Mouse (Mus musculus) E14TG2a.4 (cell line): Measurements from ENCODE around the gene Tlcd1.

Source experiments
- H3K27me3 ChIP-seq: 2 replicates; pipeline ENCODE4 v1.6.1; 2014; ENCODE audit warnings: low read length, control low read depth; ENCODE audit not compliant: insufficient read depth
- H3K36me3 ChIP-seq: 2 replicates; pipeline ENCODE4 v1.6.1; 2014; ENCODE audit warnings: low read length, control low read depth; ENCODE audit not compliant: insufficient read depth
- H3K4me1 ChIP-seq: replicated peaks from 2 replicates; pipeline ENCODE4 v1.6.1; 2014; ENCODE audit warnings: low read depth, low read length, control low read depth
- H3K4me3 ChIP-seq: replicated peaks from 2 replicates; pipeline ENCODE4 v1.5.1; 2014; ENCODE audit warnings: mild to moderate bottlenecking, low read length
- H3K9me3 ChIP-seq: 2 replicates; pipeline ENCODE4 v1.6.1; 2014; ENCODE audit warnings: low read length, control low read depth
- CTCF ChIP-seq: conservative IDR thresholded peaks from 2 replicates; pipeline ENCODE4 v1.5.1; 2014; ENCODE audit warnings: low read length
- NANOG ChIP-seq: IDR thresholded peaks from 2 replicates; pipeline ENCODE4 v1.6.1; 2014; ENCODE audit warnings: borderline replicate concordance, low read length, mixed read lengths
- POU5F1 ChIP-seq: IDR thresholded peaks from 2 replicates; pipeline ENCODE4 v1.6.1; 2014; ENCODE audit warnings: low read length, borderline replicate concordance

Tlcd1 gene

DNA sequence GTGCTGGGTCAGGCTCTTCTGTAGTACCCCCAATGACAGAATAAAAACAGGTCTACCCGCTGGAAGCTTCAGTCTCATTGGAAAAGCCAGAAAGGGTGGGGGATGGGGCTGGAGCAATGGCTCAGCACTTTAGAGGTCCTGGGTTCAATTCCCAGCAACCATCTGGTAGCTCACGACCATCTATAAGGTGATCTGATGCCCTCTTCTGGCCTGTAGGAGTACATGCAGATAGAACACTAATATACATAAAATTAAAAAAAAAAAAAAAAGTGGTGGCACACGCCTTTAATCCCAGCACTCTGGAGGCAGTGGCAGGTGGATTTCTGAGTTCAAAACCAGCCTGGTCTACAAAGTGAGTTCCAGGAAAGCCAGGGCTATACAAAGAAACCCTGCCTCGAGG, 5.2 kb upstream of the Tlcd1 start:
- Histone ChIP-seq H3K27me3 (no peaks in the 10 kb centered on the region), H3K4me3 (peak overlapping the region; percentile 69), H3K9me3 (no peaks in the 10 kb centered on the region), H3K4me1 (peaks cover 89% of the 10 kb centered on the region), H3K36me3 (peaks cover 25% of the 10 kb centered on the region)
- peak; percentile 30 for TF ChIP-seq CTCF
- no peak for TF ChIP-seq NANOG

DNA sequence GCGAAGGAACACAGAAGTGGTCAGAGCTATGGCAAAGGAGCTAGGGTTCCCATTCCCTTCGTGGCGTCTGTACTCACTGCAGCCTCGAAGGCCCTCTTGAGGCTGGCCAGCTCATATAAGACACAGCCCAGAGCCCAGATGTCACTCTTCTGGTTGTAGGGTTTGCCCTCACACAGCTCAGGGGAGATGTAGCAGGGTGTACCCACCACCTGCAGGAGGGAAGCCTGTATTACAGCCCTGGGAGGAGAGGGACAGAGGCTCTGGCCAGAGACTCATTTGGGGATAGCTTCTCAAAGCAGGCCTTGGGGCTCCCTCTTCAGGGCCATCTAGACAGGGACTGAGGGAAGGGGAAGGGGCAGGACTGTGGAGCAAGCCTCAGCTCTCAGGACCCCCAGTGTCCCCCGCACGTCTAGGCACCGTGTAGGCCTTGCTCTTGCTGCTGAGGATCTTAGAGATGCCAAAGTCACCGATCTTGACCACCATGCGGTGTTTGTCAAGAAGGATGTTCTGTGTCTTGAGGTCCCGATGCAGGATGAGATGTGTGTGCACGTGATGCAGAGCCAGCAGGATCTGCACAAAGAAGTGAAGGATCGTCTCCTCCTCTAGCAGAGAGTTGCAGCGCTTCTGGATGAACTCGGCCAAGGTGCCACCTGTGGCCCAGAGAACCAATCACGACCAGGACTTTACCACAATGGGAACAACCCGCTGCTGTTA, 4.3 kb upstream of the Tlcd1 start:
- Histone ChIP-seq H3K36me3 (peaks cover 24% of the 10 kb centered on the region), H3K9me3 (no peaks in the 10 kb centered on the region), H3K27me3 (no peaks in the 10 kb centered on the region), H3K4me3 (peak overlapping the region; percentile 35), H3K4me1 (peaks cover 86% of the 10 kb centered on the region)
- TF ChIP-seq NANOG, result no peak
- peak; percentile 28 for TF ChIP-seq CTCF
- no peak for TF ChIP-seq POU5F1

DNA sequence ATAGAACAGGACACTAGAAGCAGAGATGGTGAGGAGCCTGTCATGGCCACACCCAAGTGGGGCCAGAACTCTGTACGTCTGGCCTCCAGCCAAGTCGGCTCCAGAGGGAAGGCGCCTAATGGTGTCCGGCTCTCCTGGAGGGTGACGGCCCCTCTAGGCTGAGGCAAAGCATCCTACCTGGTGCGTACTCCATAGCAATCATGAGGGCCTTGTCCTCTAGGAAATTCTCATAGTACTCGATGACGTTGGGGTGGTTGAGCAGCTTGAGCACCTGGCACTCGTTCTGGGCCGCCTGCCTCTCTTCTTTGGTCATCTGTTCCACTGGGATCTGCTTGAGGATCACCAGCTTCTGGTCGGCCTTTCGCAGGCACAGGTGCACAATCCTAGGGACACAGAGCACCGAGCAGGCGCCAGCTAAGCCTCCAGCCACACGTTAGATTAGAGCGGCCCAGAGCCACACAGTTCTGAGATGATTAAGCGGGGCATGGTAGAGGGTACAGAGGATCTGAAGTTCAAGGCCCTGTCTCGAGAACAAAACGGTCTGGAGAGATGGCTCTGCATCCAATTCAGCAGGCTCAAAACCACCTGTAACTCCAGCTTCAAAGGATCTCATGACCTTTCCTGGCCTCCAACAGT, 3.6 kb upstream of the Tlcd1 start:
- Histone ChIP-seq H3K4me3 (peak overlapping the region; percentile 35), H3K36me3 (peaks cover 17% of the 10 kb centered on the region), H3K9me3 (no peaks in the 10 kb centered on the region), H3K4me1 (peaks cover 85% of the 10 kb centered on the region), H3K27me3 (no peaks in the 10 kb centered on the region)
- no peak for TF ChIP-seq NANOG
- TF ChIP-seq POU5F1, result no peak
- TF ChIP-seq CTCF, result no peak

DNA sequence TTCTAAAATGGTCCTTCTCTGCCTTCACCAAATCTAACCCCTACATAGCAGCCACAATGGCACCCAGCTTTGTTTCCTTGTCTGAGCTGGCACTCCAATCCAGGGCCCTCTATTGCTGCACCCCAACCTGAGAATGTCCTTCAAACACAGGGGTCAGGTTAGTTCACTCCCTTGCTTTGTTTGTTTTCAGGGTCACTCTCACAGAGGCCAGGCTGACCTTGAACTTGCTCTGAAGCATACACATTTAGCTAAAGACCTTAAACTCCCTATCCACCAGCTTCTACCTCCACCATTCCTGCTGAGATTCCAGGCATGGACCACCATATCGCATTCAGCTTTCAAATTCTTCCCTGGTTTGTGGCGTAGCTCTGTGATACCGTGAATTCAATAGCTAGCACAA, 2.0 kb upstream of the Tlcd1 start:
- Histone ChIP-seq H3K36me3 (peaks cover 19% of the 10 kb centered on the region), H3K27me3 (no peaks in the 10 kb centered on the region), H3K4me1 (peaks cover 69% of the 10 kb centered on the region), H3K4me3 (no peak overlapping the region), H3K9me3 (no peaks in the 10 kb centered on the region)
- TF ChIP-seq POU5F1 (no peak), NANOG (no peak), CTCF (no peak)

DNA sequence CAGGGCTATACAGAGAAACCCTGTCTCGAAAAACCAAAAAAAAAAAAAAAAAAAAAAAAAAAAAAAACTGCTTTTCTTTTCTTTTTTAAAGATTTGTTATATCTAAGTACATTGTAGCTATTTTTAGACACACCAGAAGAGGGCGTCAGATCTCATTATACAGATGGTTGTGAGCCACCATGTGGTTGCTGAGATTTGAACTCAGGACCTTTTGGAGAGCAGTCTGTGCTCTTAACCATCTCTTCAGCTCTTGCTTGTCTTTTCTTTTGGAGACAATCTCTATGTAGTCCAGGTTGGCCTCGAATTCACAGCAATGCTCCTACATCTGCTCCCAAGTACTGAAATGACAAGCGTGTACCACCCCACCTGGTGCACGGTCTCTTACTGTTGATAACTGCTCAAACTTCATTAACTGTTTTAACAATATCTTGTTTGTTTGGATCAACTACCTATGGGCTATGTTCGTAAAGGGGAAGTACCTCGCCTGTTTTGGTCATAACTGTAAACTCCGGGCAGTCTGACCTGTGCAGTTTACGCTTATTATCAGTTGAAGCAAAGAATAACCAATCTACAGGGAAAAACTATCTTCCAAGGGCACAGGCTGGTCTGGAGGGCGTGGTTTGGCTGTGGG, 625 bp upstream of the Tlcd1 start:
- Histone ChIP-seq H3K27me3 (no peaks in the 10 kb centered on the region), H3K4me3 (peak overlapping the region; percentile 99), H3K9me3 (no peaks in the 10 kb centered on the region), H3K4me1 (peaks cover 70% of the 10 kb centered on the region), H3K36me3 (peaks cover 33% of the 10 kb centered on the region)
- TF ChIP-seq POU5F1, result no peak
- 0 out of 2 replicates have a peak, but pooled peaks have one; percentile 6 for TF ChIP-seq CTCF
- no peak for TF ChIP-seq NANOG

DNA sequence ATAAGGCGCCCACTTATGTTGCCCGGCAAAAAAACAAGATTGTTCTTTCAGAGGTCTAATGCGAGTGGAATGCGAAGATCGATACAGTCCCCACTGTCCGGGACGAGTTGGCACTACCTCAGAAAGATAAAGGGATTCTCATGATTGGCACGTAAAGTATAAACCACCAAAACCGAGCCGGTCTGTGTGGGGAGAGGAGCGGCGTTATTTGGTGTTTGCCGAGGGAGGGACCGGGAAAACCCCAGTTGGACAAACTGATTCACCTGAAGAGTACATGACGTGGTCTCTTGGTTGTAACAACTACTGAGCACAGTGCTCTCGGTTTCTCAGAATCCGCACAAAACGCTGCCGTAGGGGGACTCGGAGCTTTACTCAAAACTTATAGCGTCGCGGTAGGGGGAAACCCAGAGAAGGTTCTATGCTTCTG, 407 bp downstream of the Tlcd1 start:
- peaks cover 71% of the 10 kb centered on the region for H3K4me1 ChIP-seq
- TF ChIP-seq POU5F1 (no peak), NANOG (no peak), CTCF (no peak)
- peak overlapping the region; percentile 99 for H3K4me3 ChIP-seq
- H3K27me3 ChIP-seq, result no peaks in the 10 kb centered on the region
- H3K36me3 ChIP-seq, result peaks cover 41% of the 10 kb centered on the region
- no peaks in the 10 kb centered on the region for H3K9me3 ChIP-seq

DNA sequence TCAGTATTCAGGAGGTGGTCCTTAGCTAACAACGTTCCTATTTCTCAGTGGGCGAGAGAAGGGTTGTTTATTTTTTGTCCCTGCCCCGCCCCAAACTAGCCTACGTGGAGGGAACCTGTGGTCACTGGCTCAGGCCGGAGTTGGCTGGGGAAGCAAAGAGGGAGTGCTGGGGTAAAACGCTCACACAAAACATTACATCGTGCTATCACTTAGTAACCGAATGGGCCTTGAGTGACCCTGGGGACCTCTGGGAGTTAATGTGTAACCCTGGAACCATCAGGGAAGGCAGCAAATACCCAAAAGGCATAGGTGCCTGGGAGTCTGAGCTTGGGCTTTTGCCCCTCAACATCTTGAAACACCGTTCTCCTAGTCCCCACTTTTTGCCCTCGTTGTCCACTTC, 926 bp downstream of the Tlcd1 start:
- peaks cover 67% of the 10 kb centered on the region for H3K4me1 ChIP-seq
- peak overlapping the region; percentile 99 for H3K4me3 ChIP-seq
- no peaks in the 10 kb centered on the region for H3K27me3 ChIP-seq
- peaks cover 41% of the 10 kb centered on the region for H3K36me3 ChIP-seq
- no peaks in the 10 kb centered on the region for H3K9me3 ChIP-seq
- no peak for TF ChIP-seq CTCF

DNA sequence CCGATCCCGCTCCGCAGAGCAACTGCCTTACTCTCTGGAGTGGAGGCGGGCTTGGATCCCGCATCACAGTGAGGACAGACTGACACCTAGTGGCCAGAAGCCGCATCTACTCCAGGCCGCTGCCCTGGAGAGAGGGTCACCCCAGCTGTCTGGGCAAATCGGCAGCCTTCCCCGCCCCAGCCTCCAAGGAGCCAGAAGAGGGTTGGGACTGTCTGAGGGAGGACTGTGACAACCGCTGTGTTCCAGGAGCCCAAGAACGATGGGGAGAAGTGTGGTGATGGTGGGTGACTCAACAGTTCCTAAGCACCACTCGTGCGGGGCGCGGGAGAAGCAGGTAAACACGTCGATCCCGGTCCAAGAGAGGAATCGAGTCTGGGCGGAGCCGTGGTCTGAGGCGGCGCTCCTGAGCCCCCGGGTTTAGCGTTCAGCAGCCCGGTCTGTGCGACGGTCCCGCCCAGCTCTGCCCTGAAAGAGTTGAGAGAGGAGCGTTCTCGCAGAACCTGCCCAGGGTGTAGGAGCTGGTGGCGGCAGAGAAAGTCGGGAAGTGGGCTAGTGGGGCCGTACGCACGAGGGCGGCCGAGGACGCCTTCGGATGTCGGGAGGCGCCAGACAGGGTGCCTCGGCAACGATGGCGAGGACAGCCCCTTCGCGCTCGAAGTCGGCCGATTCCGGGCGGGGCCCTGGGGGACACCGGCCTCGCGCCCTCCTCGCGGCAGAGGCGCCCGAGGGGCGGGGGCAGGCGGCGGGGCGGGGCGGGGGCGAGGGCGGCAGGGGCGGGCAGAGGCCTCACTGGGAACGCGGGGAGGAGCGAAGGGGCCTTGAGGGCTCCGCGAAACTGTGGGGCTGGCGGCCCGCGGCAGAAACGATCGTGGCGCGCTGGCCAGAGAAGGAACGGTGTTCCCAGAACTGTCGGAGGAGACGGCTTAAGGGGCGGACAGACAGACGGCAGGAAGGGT, 1.7 kb downstream of the Tlcd1 start:
- H3K4me3 ChIP-seq, result peak overlapping the region; percentile 99
- H3K27me3 ChIP-seq, result no peaks in the 10 kb centered on the region
- no peaks in the 10 kb centered on the region for H3K9me3 ChIP-seq
- TF ChIP-seq CTCF, result peak; percentile 95
- TF ChIP-seq POU5F1, result no peak
- H3K4me1 ChIP-seq, result peaks cover 60% of the 10 kb centered on the region
- H3K36me3 ChIP-seq, result peaks cover 41% of the 10 kb centered on the region
